Mouse (Mus musculus): Measurements from ENCODE around the gene Wdr60.

DNA sequence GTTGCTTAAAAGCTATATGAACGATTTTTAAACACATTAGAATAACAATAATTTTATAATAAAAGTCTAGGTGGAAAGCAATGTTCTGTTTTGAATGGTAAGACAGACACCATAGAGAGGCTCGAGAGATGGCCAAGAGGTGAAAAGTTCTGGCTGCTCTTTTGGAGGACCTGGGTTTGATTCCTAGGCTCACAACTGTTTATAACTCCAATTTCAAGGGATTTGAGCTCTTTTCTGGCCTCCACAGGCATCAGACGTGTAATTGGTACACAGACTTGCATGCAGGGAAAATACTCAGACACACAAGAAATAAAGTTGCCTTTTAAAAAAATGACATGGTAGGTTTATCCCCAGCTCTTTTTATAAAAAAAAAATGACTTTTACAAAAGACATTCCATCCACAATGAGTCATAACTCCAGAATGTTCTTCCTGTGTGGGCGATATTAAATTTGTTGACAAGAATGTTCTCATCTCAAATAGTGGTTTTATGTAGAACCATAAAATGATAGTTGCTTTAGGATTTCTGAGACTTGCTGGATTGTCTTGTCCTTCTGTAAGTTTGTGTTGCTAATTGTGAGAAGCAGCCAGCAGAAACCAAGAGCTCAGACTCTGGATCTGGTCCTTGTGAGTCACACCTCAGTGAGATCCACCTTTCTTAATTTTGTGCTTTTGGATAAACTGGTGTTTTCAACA lies 30.9 kb upstream of the Wdr60 start:
- no peak for TF ChIP-seq E2F4 (IDR thresholded peaks at IDR 0.05; ENCODE audit: insufficient read depth)
- no peak for TF ChIP-seq SRF (IDR thresholded peaks at IDR 0.05; ENCODE audit: control insufficient read depth, insufficient read length, low read depth)
- TF ChIP-seq MAX (IDR thresholded peaks at IDR 0.05; ENCODE audit: low read depth): no peak
- TF ChIP-seq POLR2A (IDR thresholded peaks at IDR 0.05; ENCODE audit: insufficient read length, low read depth): no peak
- TF ChIP-seq MYOG (IDR thresholded peaks at IDR 0.05; ENCODE audit: control insufficient read depth in 1 of 3, insufficient read depth in 1 of 3, insufficient read length in 2 of 3, low read depth in 2 of 3): no peak
- no peak for TF ChIP-seq TCF12 (IDR thresholded peaks at IDR 0.05; ENCODE audit: insufficient read depth, poor library complexity, severe bottlenecking)
- no peak for TF ChIP-seq POLR2AphosphoS2 (IDR thresholded peaks at IDR 0.05; ENCODE audit: insufficient read length, low read depth)
